Mouse (Mus musculus) layer of hippocampus, postnatal 10 days (tissue): ENCODE measurements around the gene Tas2r114. TPM values are rescaled to one million over a fixed set of nuclear protein-coding genes. Genes with fewer than 3 reads are reported as not detected.

Experiments
- DNase-seq, 2 experiments: peaks; one replicate each; pipeline ENCODE4 v3.0.0; 2021; ENCODE audit warnings: low spot score in 2 of 2
- long read RNA-seq: library from polyadenylated mRNA; stranded (forward); transcript quantifications from one replicate; pipeline ENCODE4 v2.0.0, GENCODE M21; 2023
- total RNA-seq, 2 experiments: library from RNA; stranded (reverse); gene quantifications; 2 replicates each; pipeline ENCODE4 v1.2.3; 2021

Gene Tas2r114
- total RNA-seq = not detected
- long read RNA-seq = 0 reads

- no peak for DNase-seq
Observed at GRCm38 (mm10) chr6:131689963-131690362, at the start of gene Tas2r114. Gene Tas2r114, minus strand, starts transcription at chr6:131690063.

GRCm38 (mm10) chr6:131712803-131713202, 22.9 kb upstream of the Tas2r114 start:
- no peak for DNase-seq

GRCm38 (mm10) chr6:131687395-131687794, 2.5 kb downstream of the Tas2r114 start, which contains the start of gene Tas2r105:
Gene Tas2r105, minus strand, starts transcription at chr6:131687495.
- no peak for DNase-seq

- no peak for DNase-seq
Observed at GRCm38 (mm10) chr6:131685644-131686043, 4.2 kb downstream of the Tas2r114 start, which contains the start of gene Tas2r104. Gene Tas2r104, minus strand, starts transcription at chr6:131685744.

GRCm38 (mm10) chr6:131678786-131679185, 11.1 kb downstream of the Tas2r114 start, which contains the start of gene Tas2r106:
Gene Tas2r106, minus strand, starts transcription at chr6:131678886.
- no peak for DNase-seq

GRCm38 (mm10) chr6:131660049-131660448, 29.8 kb downstream of the Tas2r114 start, which contains the start of gene Tas2r107:
Gene Tas2r107, minus strand, starts transcription at chr6:131660149.
- no peak for DNase-seq

Other genes with a start within 250 kb of the Tas2r114 start
- not detected for gene 5430401F13Rik, start 203.7 kb downstream of the Tas2r114 start, total RNA-seq
- gene Gm6619, start 203.7 kb downstream of the Tas2r114 start, total RNA-seq = not detected
- gene Tas2r130, start 59.2 kb downstream of the Tas2r114 start, total RNA-seq = not detected
- not detected for gene Tas2r107, start 29.9 kb downstream of the Tas2r114 start, total RNA-seq
- gene Tas2r106, start 11.2 kb downstream of the Tas2r114 start, total RNA-seq = not detected
- not detected for gene Tas2r104, start 4.3 kb downstream of the Tas2r114 start, total RNA-seq
- gene Tas2r105, start 2.6 kb downstream of the Tas2r114 start, total RNA-seq = not detected